Mouse (Mus musculus) kidney, adult 9 months (tissue): Measurements from ENCODE around the gene Zic5.

Source experiments
- DNase-seq: peaks from one replicate; pipeline ENCODE4 v3.0.0; 2022

Gene Zic5

GRCm38 (mm10) chr14:122464763-122465741 lies at the start of gene Zic5:
Zic5 (minus strand) TSS chr14:122465677.
- no peak for DNase-seq

- no peak for DNase-seq
These were observed 48.1 kb upstream of the Zic5 start for GRCm38 (mm10) chr14:122513511-122514036.

GRCm38 (mm10) chr14:122511519-122511918 lies 46.0 kb upstream of the Zic5 start:
- peak; percentile 30 for DNase-seq

- peak; percentile 48 for DNase-seq
These were observed 43.6 kb upstream of the Zic5 start for GRCm38 (mm10) chr14:122509058-122509457.

GRCm38 (mm10) chr14:122492015-122492414 lies 26.5 kb upstream of the Zic5 start:
- DNase-seq, result no peak

GRCm38 (mm10) chr14:122491521-122491920 lies 26.0 kb upstream of the Zic5 start:
- DNase-seq, result no peak

GRCm38 (mm10) chr14:122490441-122491328 lies 25.2 kb upstream of the Zic5 start, which contains the start of gene Gm10837:
Gm10837 (plus strand) TSS chr14:122490586.
- DNase-seq, result no peak

- DNase-seq, result no peak
These were observed 24.4 kb upstream of the Zic5 start for GRCm38 (mm10) chr14:122489686-122490414.

GRCm38 (mm10) chr14:122489041-122489440 lies 23.6 kb upstream of the Zic5 start:
- DNase-seq, result no peak

GRCm38 (mm10) chr14:122487366-122487765 lies 21.9 kb upstream of the Zic5 start:
- no peak for DNase-seq

GRCm38 (mm10) chr14:122486611-122487010 lies 21.1 kb upstream of the Zic5 start:
- DNase-seq, result no peak

GRCm38 (mm10) chr14:122485635-122486181 lies 20.2 kb upstream of the Zic5 start:
- DNase-seq, result no peak

- DNase-seq, result no peak
These were observed 19.5 kb upstream of the Zic5 start for GRCm38 (mm10) chr14:122484844-122485551.

- no peak for DNase-seq
These were observed 19.0 kb upstream of the Zic5 start for GRCm38 (mm10) chr14:122484458-122484843.

GRCm38 (mm10) chr14:122483556-122484421 lies 18.3 kb upstream of the Zic5 start:
- DNase-seq, result no peak

GRCm38 (mm10) chr14:122483024-122483385 lies 17.5 kb upstream of the Zic5 start:
- DNase-seq, result no peak

GRCm38 (mm10) chr14:122482081-122483023 lies 16.9 kb upstream of the Zic5 start:
- DNase-seq, result no peak

- no peak for DNase-seq
These were observed 15.7 kb upstream of the Zic5 start for GRCm38 (mm10) chr14:122481181-122481580.

GRCm38 (mm10) chr14:122480355-122480754 lies 14.9 kb upstream of the Zic5 start:
- DNase-seq, result no peak
